Mouse (Mus musculus): ENCODE results near the gene Gm49325.

GRCm38 (mm10) chr10:77610221-77610961 is 4.4 kb downstream of the Gm49325 start:
- no peak for TF ChIP-seq CTCF (IDR thresholded peaks at IDR 0.05; ENCODE audit: borderline replicate concordance, extremely low read depth, insufficient read depth, insufficient read length)
- TF ChIP-seq POLR2A (IDR thresholded peaks at IDR 0.05; ENCODE audit: borderline replicate concordance, extremely low read depth, insufficient read depth, insufficient read length, poor library complexity, severe bottlenecking) = no peak

All from brain, embryonic 14.5 days (tissue).